In genomic region chr7:78718191-78718609, GRCm38 (mm10) we compare ENCODE assay signal across 9 mouse cellular contexts. TPM values are rescaled to one million over a fixed set of nuclear protein-coding genes. Genes with fewer than 3 reads are reported as not detected.
DNase-seq lines count a peak whose midpoint lies in the region; ATAC-seq and TF ChIP-seq lines count a peak whose summit lies in the region.
"Had no signal": no experiment of that assay in that cellular context is flagged by ENCODE, and none has a peak within 500 bp of the region (broad histone marks: within the 10 kb centered on the region; RNA-seq: fewer than 3 reads in every experiment).

No protein-coding gene starts in this region.

- H3K4me1 ChIP-seq in midbrain, postnatal 0 days (ENCODE audit: insufficient read depth, low read length), result no peaks in the 10 kb centered on the region
- H3K4me1 ChIP-seq in midbrain, embryonic 15.5 days, result no peaks in the 10 kb centered on the region
- no peaks in the 10 kb centered on the region for H3K4me1 ChIP-seq in intestine, embryonic 16.5 days (ENCODE audit: control insufficient read depth, insufficient read depth, low read length)
- H3K4me1 ChIP-seq: lung, embryonic 15.5 days had no signal

- H3K9me3 ChIP-seq in midbrain, postnatal 0 days (ENCODE audit: low read length), result no peaks in the 10 kb centered on the region
- H3K9me3 ChIP-seq in midbrain, embryonic 15.5 days, result no peaks in the 10 kb centered on the region
- H3K9me3 ChIP-seq in intestine, embryonic 16.5 days (ENCODE audit: control insufficient read depth, low read length), result no peaks in the 10 kb centered on the region
- H3K9me3 ChIP-seq: G1E; lung, embryonic 15.5 days had no signal

- DNase-seq in midbrain, postnatal 0 days (ENCODE audit: low spot score), result peak; percentile 44
- DNase-seq in lung, postnatal 36 days, result peak; percentile 6
- no peak for DNase-seq in ovary, postnatal 36 days (ENCODE audit: low spot score)
- no peak for DNase-seq in spleen, postnatal 36 days (ENCODE audit: low spot score in 2 of 2)

- 82% methylated on average over 8 of the region's 8 CpGs for WGBS in midbrain, postnatal 0 days
- WGBS in midbrain, embryonic 15.5 days, result 82% methylated on average over 8 of the region's 8 CpGs
- 43% methylated on average over 8 of the region's 8 CpGs for WGBS in intestine, embryonic 16.5 days

- H3K36me3 ChIP-seq in midbrain, postnatal 0 days (ENCODE audit: insufficient read depth, low read length), result no peaks in the 10 kb centered on the region
- no peaks in the 10 kb centered on the region for H3K36me3 ChIP-seq in midbrain, embryonic 15.5 days (replicated peaks)
- no peaks in the 10 kb centered on the region for H3K36me3 ChIP-seq in intestine, embryonic 16.5 days (ENCODE audit: control insufficient read depth, insufficient read depth, low read length)
- H3K36me3 ChIP-seq: G1E; lung, embryonic 15.5 days had no signal

- no peak overlapping the region for H3K4me3 ChIP-seq in midbrain, postnatal 0 days (ENCODE audit: low read depth, low read length)
- H3K4me3 ChIP-seq in midbrain, embryonic 15.5 days, result no peak overlapping the region
- H3K4me3 ChIP-seq in intestine, embryonic 16.5 days (ENCODE audit: low read length), result no peak overlapping the region
- H3K4me3 ChIP-seq: lung, embryonic 15.5 days had no signal

- TF ChIP-seq CTCF in midbrain, postnatal 0 days (IDR thresholded peaks at IDR 0.05), result no peak

- no peaks in the 10 kb centered on the region for H3K27me3 ChIP-seq in midbrain, postnatal 0 days (ENCODE audit: insufficient read depth, low read length)
- H3K27me3 ChIP-seq in midbrain, embryonic 15.5 days (replicated peaks), result no peaks in the 10 kb centered on the region
- H3K27me3 ChIP-seq in intestine, embryonic 16.5 days (replicated peaks; ENCODE audit: control insufficient read depth, insufficient read depth, low read length), result no peaks in the 10 kb centered on the region
- H3K27me3 ChIP-seq: lung, embryonic 15.5 days had no signal

- no peak overlapping the region for H3K9ac ChIP-seq in midbrain, postnatal 0 days (replicated peaks; ENCODE audit: low read length, poor library complexity, severe bottlenecking)
- no peak overlapping the region for H3K9ac ChIP-seq in midbrain, embryonic 15.5 days
- no peak overlapping the region for H3K9ac ChIP-seq in intestine, embryonic 16.5 days (ENCODE audit: low read depth, low read length)
- H3K9ac ChIP-seq: lung, embryonic 15.5 days had no signal

- no peak overlapping the region for H3K27ac ChIP-seq in midbrain, postnatal 0 days (ENCODE audit: low read depth, low read length)
- H3K27ac ChIP-seq in midbrain, embryonic 15.5 days, result no peak overlapping the region
- H3K27ac ChIP-seq in intestine, embryonic 16.5 days (ENCODE audit: low read length), result peak overlapping the region; percentile 35; the same call in 1 of the 2 replicates
- H3K27ac ChIP-seq: lung, embryonic 15.5 days had no signal

- ATAC-seq in midbrain, postnatal 0 days (ENCODE audit: low FRiP score), result no peak
- ATAC-seq in midbrain, embryonic 15.5 days (replicated peaks), result no peak
- ATAC-seq in intestine, embryonic 16.5 days, result peak; percentile 77
- no peak for ATAC-seq in megakaryocyte-erythroid progenitor cell, adult 5-6 weeks (replicated peaks; ENCODE audit: low FRiP score, low TSS enrichment, poor library complexity, severe bottlenecking)

- H3K4me2 ChIP-seq in midbrain, postnatal 0 days (ENCODE audit: low read depth, low read length, poor library complexity, severe bottlenecking), result no peak overlapping the region
- H3K4me2 ChIP-seq in midbrain, embryonic 15.5 days, result no peak overlapping the region
- no peak overlapping the region for H3K4me2 ChIP-seq in intestine, embryonic 16.5 days (ENCODE audit: low read depth, low read length)
- H3K4me2 ChIP-seq: lung, embryonic 15.5 days had no signal

RNA-seq across cellular contexts. Expression of gene Ntrk3, which starts 19.6 kb away (rescaled TPM):
- total RNA-seq in midbrain, postnatal 0 days (2014; rRNA removed), result 101 and 114 TPM in 2 replicates
- polyA plus RNA-seq in midbrain, postnatal 0 days (2015; fragmentation: Nextera tagmentation; extraction: Ambion mirVana), result 23.7 and 26.0 TPM in 2 replicates
- polyA plus RNA-seq in midbrain, embryonic 15.5 days (2015; fragmentation: Nextera tagmentation; extraction: Ambion mirVana), result 22.4 and 25.3 TPM in 2 replicates
- polyA plus RNA-seq in intestine, embryonic 16.5 days (2015; fragmentation: Nextera tagmentation; extraction: Ambion mirVana), result 2.1 and 3.2 TPM in 2 replicates
- not detected in 2 replicates for total RNA-seq in megakaryocyte-erythroid progenitor cell, adult 5-6 weeks (2014; fragmentation: Nextera tagmentation)
- 0.50 TPM in 1 of 2 replicates, not detected in the other for total RNA-seq in megakaryocyte-erythroid progenitor cell, adult 5-6 weeks (2017)
- polyA plus RNA-seq: G1E had no signal

Comparison
In these comparisons a context has a peak if more than half of its experiments do, and no peak if none do; other contexts are left out.
1. DNase-seq: peak in midbrain, postnatal 0 days (single experiment) and lung, postnatal 36 days (single experiment); none in ovary, postnatal 36 days (single experiment) and spleen, postnatal 36 days (0 of 2).